Mouse (Mus musculus) liver, postnatal 0 days (tissue): Measurements from ENCODE around the gene Vat1.

Experiments used
- CTCF ChIP-seq: sonication (generic); IDR thresholded peaks from 2 replicates; pipeline ENCODE4 v1.5.1; 2016; ENCODE audit warnings: antibody characterized with exemption, low read depth
- EP300 ChIP-seq: IDR thresholded peaks from 2 replicates; pipeline ENCODE4 v1.6.1; 2016; ENCODE audit warnings: antibody characterized with exemption, low read depth, mild to moderate bottlenecking

GRCm38 (mm10) chr11:101442127-101442693, 23.8 kb downstream of the Vat1 start, which contains the start of gene Rpl27:
- TF ChIP-seq CTCF (peak; percentile 95), EP300 (peak; percentile 89)
